Mouse (Mus musculus): ENCODE measurements around the gene C1ql3. TPM values are rescaled to one million over a fixed set of nuclear protein-coding genes. Genes with fewer than 3 reads are reported as not detected.

C1ql3 gene
- polyA plus RNA-seq, 1 experiment from 2014 or later: 0.91 TPM

- Histone ChIP-seq H3K27me3 (replicated peaks; ENCODE audit: control insufficient read depth, insufficient read depth, low read length) (no peaks in the 10 kb centered on the region), H3K36me3 (ENCODE audit: control insufficient read depth, insufficient read depth) (no peaks in the 10 kb centered on the region), H3K9me3 (ENCODE audit: control insufficient read depth) (no peaks in the 10 kb centered on the region), H3K4me1 (replicated peaks; ENCODE audit: control insufficient read depth, insufficient read depth, low read length) (no peaks in the 10 kb centered on the region), H3K9ac (ENCODE audit: low read depth, low read length) (no peak overlapping the region), H3K4me3 (ENCODE audit: low read depth, low read length) (no peak overlapping the region), H3K27ac (ENCODE audit: low read depth, low read length) (no peak overlapping the region), H3K4me2 (replicated peaks; ENCODE audit: low read depth) (no peak overlapping the region)
- ATAC-seq: no peak
- TF ChIP-seq CTCF (IDR thresholded peaks at IDR 0.05; ENCODE audit: low read depth): no peak
- WGBS: 63% methylated on average over 1 of the region's 1 CpGs
Measured at GRCm38 (mm10) chr2:13018861-13019260, 7.3 kb upstream of the C1ql3 start.

GRCm38 (mm10) chr2:13018382-13018781 is 6.8 kb upstream of the C1ql3 start:
- Histone ChIP-seq H3K36me3 (ENCODE audit: control insufficient read depth, insufficient read depth) (no peaks in the 10 kb centered on the region), H3K4me1 (replicated peaks; ENCODE audit: control insufficient read depth, insufficient read depth, low read length) (no peaks in the 10 kb centered on the region), H3K4me3 (ENCODE audit: low read depth, low read length) (no peak overlapping the region), H3K9ac (ENCODE audit: low read depth, low read length) (no peak overlapping the region), H3K27ac (ENCODE audit: low read depth, low read length) (no peak overlapping the region), H3K4me2 (replicated peaks; ENCODE audit: low read depth) (no peak overlapping the region), H3K27me3 (replicated peaks; ENCODE audit: control insufficient read depth, insufficient read depth, low read length) (no peaks in the 10 kb centered on the region), H3K9me3 (ENCODE audit: control insufficient read depth) (no peaks in the 10 kb centered on the region)
- 52% methylated on average over 5 of the region's 5 CpGs for WGBS
- TF ChIP-seq CTCF (IDR thresholded peaks at IDR 0.05; ENCODE audit: low read depth): no peak
- no peak for ATAC-seq

GRCm38 (mm10) chr2:13011973-13012372 is 367 bp upstream of the C1ql3 start:
- WGBS: 59% methylated on average over 3 of the region's 3 CpGs

GRCm38 (mm10) chr2:13010460-13011341 is 905 bp downstream of the C1ql3 start:
- Histone ChIP-seq H3K27me3 (replicated peaks; ENCODE audit: control insufficient read depth, insufficient read depth, low read length) (peaks cover 38% of the 10 kb centered on the region), H3K36me3 (ENCODE audit: control insufficient read depth, insufficient read depth) (no peaks in the 10 kb centered on the region), H3K4me3 (ENCODE audit: low read depth, low read length) (peak overlapping the region; percentile 58), H3K4me2 (replicated peaks; ENCODE audit: low read depth) (peak overlapping the region; percentile 98), H3K9ac (ENCODE audit: low read depth, low read length) (peak overlapping the region; percentile 17; the same call in 1 of the 2 replicates), H3K4me1 (replicated peaks; ENCODE audit: control insufficient read depth, insufficient read depth, low read length) (peaks cover 8% of the 10 kb centered on the region; the same call in 1 of the 2 replicates), H3K27ac (ENCODE audit: low read depth, low read length) (no peak overlapping the region), H3K9me3 (ENCODE audit: control insufficient read depth) (no peaks in the 10 kb centered on the region)
- TF ChIP-seq CTCF (IDR thresholded peaks at IDR 0.05; ENCODE audit: low read depth): peak; percentile 62
- 1% methylated on average over 70 of the region's 75 CpGs for WGBS
- ATAC-seq: peak; percentile 33; the same call in 1 of the 2 replicates

More at GRCm38 (mm10) chr2:13011973-13012372, 367 bp upstream of the C1ql3 start:
- Histone ChIP-seq H3K9me3 (ENCODE audit: control insufficient read depth) (no peaks in the 10 kb centered on the region), H3K36me3 (ENCODE audit: control insufficient read depth, insufficient read depth) (no peaks in the 10 kb centered on the region), H3K27me3 (replicated peaks; ENCODE audit: control insufficient read depth, insufficient read depth, low read length) (peaks cover 38% of the 10 kb centered on the region), H3K4me3 (ENCODE audit: low read depth, low read length) (no peak overlapping the region), H3K9ac (ENCODE audit: low read depth, low read length) (no peak overlapping the region), H3K4me1 (replicated peaks; ENCODE audit: control insufficient read depth, insufficient read depth, low read length) (peaks cover 8% of the 10 kb centered on the region; the same call in 1 of the 2 replicates), H3K4me2 (replicated peaks; ENCODE audit: low read depth) (no peak overlapping the region), H3K27ac (ENCODE audit: low read depth, low read length) (no peak overlapping the region)
- no peak for TF ChIP-seq CTCF (IDR thresholded peaks at IDR 0.05; ENCODE audit: low read depth)
- ATAC-seq: no peak

- no peak for TF ChIP-seq CTCF (IDR thresholded peaks at IDR 0.05; ENCODE audit: low read depth)
- Histone ChIP-seq H3K27ac (ENCODE audit: low read depth, low read length) (no peak overlapping the region), H3K9ac (ENCODE audit: low read depth, low read length) (no peak overlapping the region), H3K36me3 (ENCODE audit: control insufficient read depth, insufficient read depth) (no peaks in the 10 kb centered on the region), H3K4me2 (replicated peaks; ENCODE audit: low read depth) (peak overlapping the region; percentile 98), H3K27me3 (replicated peaks; ENCODE audit: control insufficient read depth, insufficient read depth, low read length) (peaks cover 38% of the 10 kb centered on the region), H3K9me3 (ENCODE audit: control insufficient read depth) (no peaks in the 10 kb centered on the region), H3K4me1 (replicated peaks; ENCODE audit: control insufficient read depth, insufficient read depth, low read length) (peaks cover 8% of the 10 kb centered on the region; the same call in 1 of the 2 replicates), H3K4me3 (ENCODE audit: low read depth, low read length) (peak overlapping the region; percentile 58)
- 0 out of 2 replicates have a peak, but pooled peaks have one; percentile 28 for ATAC-seq
- WGBS: 6% methylated on average over 31 of the region's 31 CpGs
Measured at GRCm38 (mm10) chr2:13010030-13010459, 1.6 kb downstream of the C1ql3 start.

GRCm38 (mm10) chr2:13009261-13009972 is 2.2 kb downstream of the C1ql3 start:
- Histone ChIP-seq H3K4me2 (replicated peaks; ENCODE audit: low read depth) (peak overlapping the region; percentile 98), H3K4me1 (replicated peaks; ENCODE audit: control insufficient read depth, insufficient read depth, low read length) (peaks cover 8% of the 10 kb centered on the region; the same call in 1 of the 2 replicates), H3K27me3 (replicated peaks; ENCODE audit: control insufficient read depth, insufficient read depth, low read length) (peaks cover 38% of the 10 kb centered on the region), H3K9me3 (ENCODE audit: control insufficient read depth) (no peaks in the 10 kb centered on the region), H3K27ac (ENCODE audit: low read depth, low read length) (no peak overlapping the region), H3K9ac (ENCODE audit: low read depth, low read length) (no peak overlapping the region), H3K4me3 (ENCODE audit: low read depth, low read length) (peak overlapping the region; percentile 58), H3K36me3 (ENCODE audit: control insufficient read depth, insufficient read depth) (no peaks in the 10 kb centered on the region)
- 26% methylated on average over 18 of the region's 18 CpGs for WGBS
- ATAC-seq: no peak
- TF ChIP-seq CTCF (IDR thresholded peaks at IDR 0.05; ENCODE audit: low read depth): no peak
